Mouse (Mus musculus): ENCODE data around the gene Ccdc69.

Gene Ccdc69

GRCm38 (mm10) chr11:55036601-55037000 is 41.3 kb downstream of the Ccdc69 start:
- no peak for DNase-seq (ENCODE audit: low spot score)

GRCm38 (mm10) chr11:55033040-55033660 is 44.8 kb downstream of the Ccdc69 start, which contains the start of gene Anxa6:
TSS of gene Anxa6 (minus strand) at chr11:55033445.
- peak; percentile 53 for DNase-seq (ENCODE audit: low spot score)

GRCm38 (mm10) chr11:55032286-55032685 is 45.6 kb downstream of the Ccdc69 start:
- DNase-seq (ENCODE audit: low spot score): no peak

- DNase-seq (ENCODE audit: low spot score): no peak
Measured at GRCm38 (mm10) chr11:55031991-55032280, 46.0 kb downstream of the Ccdc69 start.

GRCm38 (mm10) chr11:55031211-55031990 is 46.5 kb downstream of the Ccdc69 start:
- no peak for DNase-seq (ENCODE audit: low spot score)

- DNase-seq (ENCODE audit: low spot score): no peak
Measured at GRCm38 (mm10) chr11:55028509-55028908, 49.4 kb downstream of the Ccdc69 start.

- DNase-seq (ENCODE audit: low spot score): no peak
Measured at GRCm38 (mm10) chr11:55027204-55027855, 50.6 kb downstream of the Ccdc69 start.

- DNase-seq (ENCODE audit: low spot score): no peak
Measured at GRCm38 (mm10) chr11:55025896-55026295, 52.0 kb downstream of the Ccdc69 start.

GRCm38 (mm10) chr11:55023583-55023982 is 54.3 kb downstream of the Ccdc69 start:
- DNase-seq (ENCODE audit: low spot score): no peak

- peak; percentile 68 for DNase-seq (ENCODE audit: low spot score)
Measured at GRCm38 (mm10) chr11:55023049-55023564, 54.8 kb downstream of the Ccdc69 start.

GRCm38 (mm10) chr11:55022508-55022907 is 55.4 kb downstream of the Ccdc69 start:
- no peak for DNase-seq (ENCODE audit: low spot score)

GRCm38 (mm10) chr11:55021859-55022258 is 56.1 kb downstream of the Ccdc69 start:
- DNase-seq (ENCODE audit: low spot score): no peak

GRCm38 (mm10) chr11:55021458-55021857 is 56.5 kb downstream of the Ccdc69 start:
- DNase-seq (ENCODE audit: low spot score): no peak

- no peak for DNase-seq (ENCODE audit: low spot score)
Measured at GRCm38 (mm10) chr11:55019711-55020110, 58.2 kb downstream of the Ccdc69 start.

GRCm38 (mm10) chr11:55018034-55018433 is 59.9 kb downstream of the Ccdc69 start:
- DNase-seq (ENCODE audit: low spot score): no peak

GRCm38 (mm10) chr11:55017201-55017600 is 60.7 kb downstream of the Ccdc69 start:
- no peak for DNase-seq (ENCODE audit: low spot score)

GRCm38 (mm10) chr11:55016758-55017157 is 61.2 kb downstream of the Ccdc69 start:
- DNase-seq (ENCODE audit: low spot score): no peak

GRCm38 (mm10) chr11:55015831-55016241 is 62.1 kb downstream of the Ccdc69 start:
- no peak for DNase-seq (ENCODE audit: low spot score)

- no peak for DNase-seq (ENCODE audit: low spot score)
Measured at GRCm38 (mm10) chr11:55015264-55015663, 62.7 kb downstream of the Ccdc69 start.

- DNase-seq (ENCODE audit: low spot score): no peak
Measured at GRCm38 (mm10) chr11:55013802-55014201, 64.1 kb downstream of the Ccdc69 start.

GRCm38 (mm10) chr11:55012551-55013521 is 65.1 kb downstream of the Ccdc69 start:
- no peak for DNase-seq (ENCODE audit: low spot score)

- no peak for DNase-seq (ENCODE audit: low spot score)
Measured at GRCm38 (mm10) chr11:55011440-55011839, 66.5 kb downstream of the Ccdc69 start.
